Mouse (Mus musculus): ENCODE data around the gene Chadl.
"Not testable (repeated sequence)": the region's sequence is repeated elsewhere in the genome, so short reads cannot be mapped to it uniquely, and the experiment has no call there.

- TF ChIP-seq E2F4 (IDR thresholded peaks at IDR 0.05; ENCODE audit: insufficient read depth); TCF12 (IDR thresholded peaks at IDR 0.05; ENCODE audit: insufficient read depth, poor library complexity, severe bottlenecking); USF1 (IDR thresholded peaks at IDR 0.05; ENCODE audit: low read depth); SRF (IDR thresholded peaks at IDR 0.05; ENCODE audit: control insufficient read depth, insufficient read length, low read depth); POLR2A (IDR thresholded peaks at IDR 0.05; ENCODE audit: insufficient read length, low read depth): not testable (repeated sequence)
Measured at GRCm38 (mm10) chr15:81742368-81742767, 45.3 kb upstream of the Chadl start.
